Mouse (Mus musculus): ENCODE measurements around the gene Insyn1. TPM values are rescaled to one million over a fixed set of nuclear protein-coding genes. Genes with fewer than 3 reads are reported as not detected.

Insyn1 gene
- polyA plus RNA-seq, 1 experiment from 2014 or later, result 0.10 TPM

DNA sequence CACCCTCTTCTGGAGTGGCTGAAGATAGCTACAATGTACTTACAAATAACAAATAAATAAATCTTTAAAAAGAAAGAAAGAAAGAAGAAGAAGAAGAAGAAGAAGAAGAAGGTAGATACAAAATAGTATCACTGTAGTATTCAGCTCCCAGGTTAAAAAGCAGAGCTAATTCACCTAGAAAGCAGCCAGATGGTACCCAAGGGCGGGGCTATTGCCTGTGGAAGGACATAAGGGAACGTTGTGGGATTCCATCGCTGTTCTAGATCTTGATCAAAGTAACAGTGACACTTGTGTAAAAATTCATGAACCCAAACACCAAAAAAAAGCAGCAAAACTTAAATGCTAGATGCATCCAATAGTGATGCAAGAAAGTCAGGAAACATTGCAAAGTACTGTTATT lies 31.6 kb downstream of the Insyn1 start:
- H3K27me3 ChIP-seq, result no peaks in the 10 kb centered on the region
- no peaks in the 10 kb centered on the region for H3K9me3 ChIP-seq (replicated peaks)
- H3K4me1 ChIP-seq (replicated peaks), result 0 out of 2 replicates have a peak, but pooled peaks cover 4% of the 10 kb centered on the region
- no peak overlapping the region for H3K27ac ChIP-seq
- DNase-seq (no peak), ATAC-seq (ENCODE audit: low read depth) (no peak)
- H3K4me2 ChIP-seq, result no peak overlapping the region
- 48% methylated on average over 3 of the region's 3 CpGs for WGBS (ENCODE audit: insufficient replicate concordance)
- H3K36me3 ChIP-seq, result no peaks in the 10 kb centered on the region
- H3K4me3 ChIP-seq (replicated peaks), result no peak overlapping the region
- no peak overlapping the region for H3K9ac ChIP-seq

DNA sequence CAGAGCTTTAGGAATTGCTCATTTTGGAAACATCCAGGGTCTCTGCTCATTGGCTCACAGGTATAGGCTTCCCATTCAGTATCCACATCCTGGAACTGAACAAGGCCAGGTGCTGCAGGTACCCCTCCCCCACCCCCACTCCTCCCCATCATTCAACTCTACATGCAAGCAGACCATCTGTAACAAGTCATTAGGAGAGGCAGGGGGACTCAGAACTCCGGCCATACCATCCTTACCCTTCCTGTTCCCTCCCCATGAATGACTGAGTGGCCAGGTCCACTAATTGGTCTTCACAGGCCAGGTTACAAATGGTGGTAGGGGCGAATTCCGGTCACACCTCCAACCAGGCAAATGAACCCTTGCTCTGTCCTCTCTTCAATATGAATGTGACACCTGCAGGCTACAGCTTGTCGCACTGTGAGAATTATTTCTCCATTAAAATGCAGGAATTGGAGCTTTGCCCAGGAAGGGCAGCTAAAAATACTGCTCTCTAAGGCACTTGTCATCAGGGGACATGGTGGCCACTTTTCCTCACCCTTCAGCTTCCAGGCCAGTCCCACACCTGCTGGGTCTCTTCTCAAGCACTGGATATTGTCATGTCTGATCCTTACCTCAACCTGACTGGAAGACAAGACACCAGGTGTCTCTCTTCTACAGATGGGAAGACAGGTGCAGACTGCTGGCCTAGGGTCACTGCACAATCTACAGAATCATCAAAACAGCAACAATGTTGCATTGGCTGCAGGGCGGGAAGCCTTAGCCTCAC lies 32.6 kb downstream of the Insyn1 start:
- WGBS (ENCODE audit: insufficient replicate concordance), result 59% methylated on average over 5 of the region's 5 CpGs
- Histone ChIP-seq H3K4me1 (replicated peaks) (0 out of 2 replicates have a peak, but pooled peaks cover 4% of the 10 kb centered on the region), H3K27ac (no peak overlapping the region), H3K36me3 (no peaks in the 10 kb centered on the region), H3K4me3 (replicated peaks) (no peak overlapping the region), H3K4me2 (no peak overlapping the region), H3K9me3 (replicated peaks) (no peaks in the 10 kb centered on the region), H3K27me3 (no peaks in the 10 kb centered on the region), H3K9ac (no peak overlapping the region)
- DNase-seq (no peak), ATAC-seq (ENCODE audit: low read depth) (no peak)

- Histone ChIP-seq H3K4me1 (replicated peaks) (0 out of 2 replicates have a peak, but pooled peaks cover 4% of the 10 kb centered on the region), H3K27ac (no peak overlapping the region), H3K27me3 (no peaks in the 10 kb centered on the region), H3K9ac (no peak overlapping the region), H3K36me3 (no peaks in the 10 kb centered on the region), H3K4me3 (replicated peaks) (no peak overlapping the region), H3K4me2 (no peak overlapping the region), H3K9me3 (replicated peaks) (no peaks in the 10 kb centered on the region)
- WGBS (ENCODE audit: insufficient replicate concordance), result 25% methylated on average over 4 of the region's 4 CpGs
- no peak for ATAC-seq (ENCODE audit: low read depth)
- no peak for DNase-seq
These were observed 33.5 kb downstream of the Insyn1 start for GRCm38 (mm10) chr9:58521883-58522423.

- no peak for DNase-seq
- no peaks in the 10 kb centered on the region for H3K36me3 ChIP-seq
- H3K27ac ChIP-seq, result no peak overlapping the region
- H3K4me3 ChIP-seq (replicated peaks), result no peak overlapping the region
- no peaks in the 10 kb centered on the region for H3K27me3 ChIP-seq
- no peaks in the 10 kb centered on the region for H3K9me3 ChIP-seq (replicated peaks)
- no peak for ATAC-seq (ENCODE audit: low read depth)
- H3K4me2 ChIP-seq, result no peak overlapping the region
- whole genome bisulfite sequencing (ENCODE audit: insufficient replicate concordance), result 54% methylated on average over 4 of the region's 4 CpGs
- H3K4me1 ChIP-seq (replicated peaks), result 0 out of 2 replicates have a peak, but pooled peaks cover 4% of the 10 kb centered on the region
- no peak overlapping the region for H3K9ac ChIP-seq
These were observed 36.7 kb downstream of the Insyn1 start for GRCm38 (mm10) chr9:58525108-58525507.

DNA sequence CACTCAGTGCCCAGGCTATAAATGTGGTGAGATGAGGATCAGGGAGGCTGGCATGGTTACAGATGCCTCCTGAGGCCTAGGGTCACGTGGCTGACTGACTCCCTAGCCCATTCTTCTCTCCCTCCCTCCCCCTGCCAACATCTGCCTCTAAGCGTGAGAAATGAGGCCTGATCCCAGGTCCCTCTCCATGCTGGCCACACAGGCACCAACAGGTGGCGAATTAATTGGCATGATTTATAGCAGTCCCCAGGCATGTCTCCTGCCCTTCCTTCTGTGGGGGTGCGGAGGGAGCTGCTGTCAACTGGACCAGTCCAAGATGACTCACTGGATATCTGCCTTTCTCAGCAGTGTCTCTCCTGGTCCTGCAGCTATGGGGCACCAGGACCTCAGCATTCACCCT lies 39.4 kb downstream of the Insyn1 start:
- no peak for DNase-seq
- Histone ChIP-seq H3K4me3 (replicated peaks) (no peak overlapping the region), H3K4me1 (replicated peaks) (no peaks in the 10 kb centered on the region), H3K4me2 (no peak overlapping the region), H3K27me3 (no peaks in the 10 kb centered on the region), H3K9me3 (replicated peaks) (no peaks in the 10 kb centered on the region), H3K9ac (no peak overlapping the region), H3K36me3 (no peaks in the 10 kb centered on the region), H3K27ac (no peak overlapping the region)
- WGBS (ENCODE audit: insufficient replicate concordance), result 51% methylated on average over 4 of the region's 4 CpGs
- ATAC-seq (ENCODE audit: low read depth), result no peak

- Histone ChIP-seq H3K27ac (no peak overlapping the region), H3K4me2 (no peak overlapping the region), H3K36me3 (no peaks in the 10 kb centered on the region), H3K9me3 (replicated peaks) (no peaks in the 10 kb centered on the region), H3K9ac (no peak overlapping the region), H3K27me3 (no peaks in the 10 kb centered on the region), H3K4me3 (replicated peaks) (no peak overlapping the region), H3K4me1 (replicated peaks) (no peaks in the 10 kb centered on the region)
- 75% methylated on average over 13 of the region's 13 CpGs for WGBS (ENCODE audit: insufficient replicate concordance)
- ATAC-seq (ENCODE audit: low read depth) (no peak), DNase-seq (no peak)
These were observed 42.0 kb downstream of the Insyn1 start for GRCm38 (mm10) chr9:58530407-58530806.

DNA sequence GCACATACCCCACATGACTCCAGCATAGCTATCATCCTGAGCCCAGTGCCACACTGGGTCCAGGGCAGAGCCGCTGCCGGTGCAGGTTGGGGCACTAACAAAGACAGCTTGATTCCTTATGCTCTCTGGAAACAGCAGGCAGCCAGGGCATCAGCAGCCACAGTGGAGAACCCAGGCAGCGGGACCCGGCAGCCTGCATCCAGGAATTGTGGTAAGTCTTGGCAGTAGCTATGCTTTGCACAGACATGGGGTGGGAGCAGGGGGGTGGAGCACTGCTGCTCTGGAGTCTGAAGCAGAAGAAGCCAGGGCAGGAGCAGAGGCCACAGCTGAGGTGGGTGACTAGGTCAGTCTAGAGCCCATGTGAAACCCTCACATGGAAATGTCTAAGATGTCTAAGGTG lies 43.8 kb downstream of the Insyn1 start:
- no peak overlapping the region for H3K9ac ChIP-seq
- H3K27ac ChIP-seq, result no peak overlapping the region
- WGBS (ENCODE audit: insufficient replicate concordance), result 76% methylated on average over 4 of the region's 4 CpGs
- H3K4me1 ChIP-seq (replicated peaks), result no peaks in the 10 kb centered on the region
- H3K9me3 ChIP-seq (replicated peaks), result no peaks in the 10 kb centered on the region
- DNase-seq (no peak), ATAC-seq (ENCODE audit: low read depth) (no peak)
- no peaks in the 10 kb centered on the region for H3K36me3 ChIP-seq
- H3K4me2 ChIP-seq, result no peak overlapping the region
- no peaks in the 10 kb centered on the region for H3K27me3 ChIP-seq
- H3K4me3 ChIP-seq (replicated peaks), result no peak overlapping the region

GRCm38 (mm10) chr9:58533322-58533721 lies 44.9 kb downstream of the Insyn1 start:
- Histone ChIP-seq H3K4me1 (replicated peaks) (0 out of 2 replicates have a peak, but pooled peaks cover 4% of the 10 kb centered on the region), H3K27me3 (no peaks in the 10 kb centered on the region), H3K36me3 (no peaks in the 10 kb centered on the region), H3K4me3 (replicated peaks) (no peak overlapping the region), H3K9me3 (replicated peaks) (no peaks in the 10 kb centered on the region), H3K27ac (no peak overlapping the region), H3K4me2 (no peak overlapping the region), H3K9ac (no peak overlapping the region)
- DNase-seq, result no peak
- WGBS (ENCODE audit: insufficient replicate concordance), result 68% methylated on average over 6 of the region's 6 CpGs
- no peak for ATAC-seq (ENCODE audit: low read depth)

DNA sequence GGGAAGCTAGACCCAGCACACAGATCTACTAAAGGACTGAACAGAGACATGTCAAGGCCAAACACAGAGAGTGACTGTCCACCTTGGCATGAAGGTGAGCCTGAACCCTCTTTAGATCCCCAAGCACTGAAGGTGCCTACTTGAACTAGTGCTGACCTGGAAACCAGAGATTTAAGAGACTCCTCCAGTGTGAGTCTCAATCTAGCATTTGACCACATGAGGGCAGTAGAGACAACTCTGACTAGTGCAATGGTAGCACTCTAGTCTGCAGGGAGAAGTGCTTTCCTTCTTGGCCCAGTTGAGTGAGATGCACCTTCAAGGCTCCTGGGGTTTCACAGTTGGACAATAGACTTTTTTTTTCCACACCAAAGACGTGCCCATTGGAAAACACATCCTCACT lies 46.4 kb downstream of the Insyn1 start:
- Histone ChIP-seq H3K36me3 (no peaks in the 10 kb centered on the region), H3K27me3 (no peaks in the 10 kb centered on the region), H3K4me3 (replicated peaks) (no peak overlapping the region), H3K4me1 (replicated peaks) (0 out of 2 replicates have a peak, but pooled peaks cover 4% of the 10 kb centered on the region), H3K27ac (no peak overlapping the region), H3K9ac (no peak overlapping the region), H3K4me2 (no peak overlapping the region), H3K9me3 (replicated peaks) (no peaks in the 10 kb centered on the region)
- no peak for ATAC-seq (ENCODE audit: low read depth)
- no peak for DNase-seq
- 24% methylated on average over 1 of the region's 1 CpGs for WGBS (ENCODE audit: insufficient replicate concordance)

DNA sequence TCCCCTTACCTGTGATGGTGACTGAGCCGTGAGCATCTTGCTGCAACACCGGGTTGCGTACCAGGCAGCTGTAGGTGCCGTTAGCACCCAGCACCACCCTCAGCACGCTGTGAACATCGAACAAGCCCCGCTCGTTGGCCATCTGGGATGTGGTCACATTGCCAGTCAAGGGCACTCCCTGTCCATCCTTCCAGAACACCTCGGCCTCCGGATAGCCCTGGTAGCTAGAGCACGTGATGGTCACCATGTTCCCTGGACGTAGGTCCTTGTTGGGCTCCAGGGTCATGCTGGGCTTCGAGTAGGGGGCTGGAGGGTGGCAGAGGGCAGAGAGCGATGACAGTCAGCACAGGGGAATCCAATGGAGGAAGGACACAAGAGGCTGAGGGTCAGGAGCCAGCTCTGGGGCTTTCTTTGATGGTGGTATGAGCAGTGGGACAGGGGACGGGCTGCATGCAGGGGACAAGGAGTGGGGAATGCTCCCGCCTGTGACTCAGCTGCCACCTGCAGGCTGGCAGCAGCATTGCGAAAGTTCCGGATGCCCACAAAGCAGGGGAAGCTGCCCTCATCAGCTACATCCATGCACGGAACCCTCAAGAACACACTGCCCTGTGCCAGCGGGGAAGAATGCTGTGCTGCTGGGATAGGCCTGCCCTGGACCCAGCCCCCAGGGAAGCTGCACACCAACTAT lies 47.2 kb downstream of the Insyn1 start:
- DNase-seq (no peak), ATAC-seq (ENCODE audit: low read depth) (no peak)

DNA sequence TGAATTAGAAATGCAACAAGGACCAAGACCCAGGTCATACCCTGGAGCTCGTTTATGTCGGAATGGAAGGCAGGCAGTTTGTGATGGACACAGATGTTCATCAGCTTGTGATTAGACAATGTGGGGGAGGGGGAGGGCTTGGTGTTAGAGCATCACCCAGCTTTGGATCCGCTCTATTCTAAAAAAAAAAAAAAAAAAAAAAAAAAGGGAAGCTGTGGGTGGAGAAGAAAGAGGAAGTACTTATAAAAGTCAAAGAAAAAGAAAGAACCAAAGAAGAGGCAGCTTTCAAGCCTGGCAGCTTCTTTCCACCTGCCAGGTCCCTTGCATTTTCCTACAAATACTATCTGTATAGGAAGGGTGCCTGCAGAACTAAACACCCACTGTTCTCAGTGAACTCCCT lies 49.4 kb downstream of the Insyn1 start:
- H3K4me2 ChIP-seq, result no peak overlapping the region
- H3K27ac ChIP-seq, result no peak overlapping the region
- no peaks in the 10 kb centered on the region for H3K9me3 ChIP-seq (replicated peaks)
- WGBS (ENCODE audit: insufficient replicate concordance), result 20% methylated on average over 3 of the region's 3 CpGs
- H3K36me3 ChIP-seq, result no peaks in the 10 kb centered on the region
- H3K27me3 ChIP-seq, result no peaks in the 10 kb centered on the region
- H3K4me3 ChIP-seq (replicated peaks), result no peak overlapping the region
- peaks cover 22% of the 10 kb centered on the region for H3K4me1 ChIP-seq (replicated peaks)
- ATAC-seq (ENCODE audit: low read depth), result no peak
- no peak for DNase-seq
- no peak overlapping the region for H3K9ac ChIP-seq

More for the DNA sequence above, 47.2 kb downstream of the Insyn1 start:
- H3K27me3 ChIP-seq, result no peaks in the 10 kb centered on the region
- H3K4me3 ChIP-seq (replicated peaks), result no peak overlapping the region
- H3K4me1 ChIP-seq (replicated peaks), result 0 out of 2 replicates have a peak, but pooled peaks cover 6% of the 10 kb centered on the region
- no peaks in the 10 kb centered on the region for H3K36me3 ChIP-seq
- WGBS (ENCODE audit: insufficient replicate concordance), result 67% methylated on average over 20 of the region's 20 CpGs
- no peak overlapping the region for H3K4me2 ChIP-seq
- H3K9me3 ChIP-seq (replicated peaks), result no peaks in the 10 kb centered on the region
- H3K9ac ChIP-seq, result no peak overlapping the region
- H3K27ac ChIP-seq, result no peak overlapping the region
